Mouse (Mus musculus) left cerebral cortex, postnatal 25 days (tissue): Measurements from ENCODE around the gene Thy1. TPM values are rescaled to one million over a fixed set of nuclear protein-coding genes. Genes with fewer than 3 reads are reported as not detected.
A peak's percentile ranks its signal among the peaks of the same experiment; 100 is the strongest.

ENCODE experiments used
- DNase-seq, 2 experiments: peaks; one replicate each; pipeline ENCODE4 v3.0.0; 2022; ENCODE audit warnings: low spot score in 2 of 2, mixed read lengths in 1 of 2
- intact Hi-C: fragments of 180-260 bp; cut with DNase I; formaldehyde crosslinking; loops from one replicate; pipeline ENCODE4 v1.15.1; 2025
- total RNA-seq, 2 experiments: library from RNA; stranded (reverse); gene quantifications; 2 replicates each; pipeline ENCODE4 v1.2.3; 2021

Gene Thy1
- total RNA-seq, 2 experiments from 2014 or later, result 826 to 894 TPM

- intact Hi-C loops, result no loop called here
- DNase-seq, result no peak
Observed at GRCm38 (mm10) chr9:44053936-44054335, 10.8 kb downstream of the Thy1 start.

- DNase-seq, result no peak
- intact Hi-C loops, result no loop called here
Observed at GRCm38 (mm10) chr9:44058606-44059005, 15.4 kb downstream of the Thy1 start.

DNA sequence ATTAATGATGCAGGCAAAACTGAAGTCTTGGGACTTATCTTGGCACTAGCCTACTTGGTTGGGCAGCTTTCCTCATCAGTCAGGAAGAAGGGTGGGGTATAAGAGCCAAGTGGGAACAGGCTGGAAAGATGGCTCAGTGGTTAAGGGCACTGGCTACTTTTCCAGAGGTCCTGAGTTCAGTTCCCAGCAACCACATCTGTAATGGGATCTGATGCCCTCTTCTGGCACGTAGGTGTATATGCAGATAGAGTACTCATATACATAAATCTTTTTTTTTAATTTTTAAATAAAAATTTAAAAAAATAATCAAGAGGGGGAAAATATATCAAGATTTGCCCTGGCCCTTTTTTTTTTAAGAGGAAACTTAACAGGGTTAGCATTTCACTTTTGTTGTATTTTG, 22.0 kb downstream of the Thy1 start:
- intact Hi-C loops, result no loop called here
- no peak for DNase-seq

DNA sequence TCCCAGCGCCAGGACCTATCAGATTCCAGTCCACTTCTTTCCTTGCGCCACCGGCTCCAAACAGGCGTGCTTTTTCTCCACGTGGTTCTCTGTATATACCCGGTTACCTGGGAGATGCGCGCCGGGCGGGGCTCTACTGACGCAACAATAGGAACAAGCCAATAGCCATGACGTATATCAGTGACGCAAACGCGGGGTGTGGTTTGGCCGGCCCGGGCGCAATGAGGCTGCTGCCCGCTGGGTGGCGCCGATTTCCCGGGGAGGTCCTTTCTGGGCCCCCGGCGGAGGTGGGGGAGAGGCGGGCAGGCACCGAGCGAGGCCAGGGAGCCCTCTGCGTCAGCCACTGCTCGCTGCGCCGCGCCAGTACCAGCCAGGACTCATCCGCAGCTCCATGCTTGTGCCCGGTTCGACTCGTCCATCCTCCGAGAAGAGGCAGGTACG, 23.6 kb downstream of the Thy1 start, which contains the start of gene Usp2:
TSS of gene Usp2 (plus strand) at position 237 of the 441 bp plus-strand sequence.
- intact Hi-C loops, result loop anchor here (1.0 to 2.0 kb wide), 2 partner anchors 20 to 24 kb away; partner anchors contain the start of gene Thy1
- peak; percentile 100 for DNase-seq

DNA sequence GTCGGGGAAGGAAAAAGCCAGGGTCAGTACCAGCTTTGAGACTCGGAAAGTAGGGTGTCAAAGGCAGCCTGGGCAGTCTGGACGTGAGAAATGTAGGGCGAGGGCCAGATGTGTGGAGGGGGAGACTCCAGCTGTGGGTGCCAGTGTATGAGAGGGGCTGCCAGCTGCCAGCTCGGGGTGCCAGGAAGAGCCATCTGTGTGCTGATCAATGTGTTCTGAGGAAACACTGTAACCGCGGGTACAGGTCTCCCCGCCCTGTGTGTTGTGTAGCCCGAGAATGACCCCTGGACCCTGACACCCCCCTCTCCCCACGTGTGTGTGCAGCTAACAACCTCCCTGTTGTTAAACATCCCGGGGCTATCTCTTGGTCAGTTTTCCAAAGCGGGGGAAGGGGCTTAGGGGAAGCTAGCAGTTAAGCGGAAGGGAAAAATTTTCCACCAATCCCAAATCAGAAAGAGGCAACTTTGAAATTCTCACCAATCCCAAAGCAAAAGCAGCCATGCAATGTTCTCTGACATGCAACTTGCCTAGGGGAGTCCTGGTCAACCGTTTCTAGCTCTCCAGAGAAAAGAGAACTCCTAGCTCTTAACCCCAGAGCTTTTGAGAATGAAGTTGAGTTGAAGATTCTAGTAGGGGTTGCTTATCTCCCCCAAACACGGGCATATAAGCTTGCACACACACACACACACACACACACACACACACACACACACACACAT, 24.2 kb downstream of the Thy1 start:
- intact Hi-C loops, result loop anchor here (1.0 to 2.0 kb wide), 2 partner anchors 19 to 24 kb away; partner anchors contain the start of gene Thy1
- no peak for DNase-seq

- no peak for DNase-seq
- intact Hi-C loops, result loop anchor here (1.0 to 2.0 kb wide), 2 partner anchors 19 to 25 kb away; partner anchors contain the start of gene Thy1
Observed at GRCm38 (mm10) chr9:44067960-44068330, 24.8 kb downstream of the Thy1 start.

GRCm38 (mm10) chr9:44069252-44069651, 26.1 kb downstream of the Thy1 start:
- intact Hi-C loops, result no loop called here
- DNase-seq, result no peak

GRCm38 (mm10) chr9:44070113-44070843, 27.1 kb downstream of the Thy1 start:
- intact Hi-C loops, result no loop called here
- DNase-seq, result no peak

DNA sequence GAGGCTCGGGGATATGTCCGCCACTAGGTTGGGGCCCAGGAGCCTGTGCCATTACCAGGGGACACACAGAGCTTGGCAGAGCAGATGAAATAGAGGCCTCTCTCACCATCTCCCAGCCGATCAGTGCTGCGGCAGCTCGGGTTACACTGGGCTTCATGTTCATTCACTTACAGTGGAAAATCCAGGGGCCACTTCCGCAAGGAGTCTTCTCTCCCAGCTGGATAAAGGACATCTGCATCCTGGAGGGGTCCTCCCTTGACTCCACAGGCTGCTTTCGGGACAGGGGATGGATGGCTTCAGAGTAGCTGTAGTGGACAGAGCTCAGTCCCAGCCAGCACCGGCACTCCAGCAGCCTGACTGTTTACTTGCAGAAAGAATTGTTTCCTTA, 27.7 kb downstream of the Thy1 start:
- intact Hi-C loops, result no loop called here
- no peak for DNase-seq

GRCm38 (mm10) chr9:44071914-44072598, 28.9 kb downstream of the Thy1 start:
- intact Hi-C loops, result loop anchor here (2.0 kb wide), 1 partner anchor 37 kb away; no protein-coding TSS in a partner anchor
- DNase-seq, result peak in 1 of 2 experiments; percentile 62

- no peak for DNase-seq
- intact Hi-C loops, result loop anchor here (2.0 kb wide), 1 partner anchor 36 kb away; no protein-coding TSS in a partner anchor
Observed at GRCm38 (mm10) chr9:44072599-44072915, 29.4 kb downstream of the Thy1 start.

DNA sequence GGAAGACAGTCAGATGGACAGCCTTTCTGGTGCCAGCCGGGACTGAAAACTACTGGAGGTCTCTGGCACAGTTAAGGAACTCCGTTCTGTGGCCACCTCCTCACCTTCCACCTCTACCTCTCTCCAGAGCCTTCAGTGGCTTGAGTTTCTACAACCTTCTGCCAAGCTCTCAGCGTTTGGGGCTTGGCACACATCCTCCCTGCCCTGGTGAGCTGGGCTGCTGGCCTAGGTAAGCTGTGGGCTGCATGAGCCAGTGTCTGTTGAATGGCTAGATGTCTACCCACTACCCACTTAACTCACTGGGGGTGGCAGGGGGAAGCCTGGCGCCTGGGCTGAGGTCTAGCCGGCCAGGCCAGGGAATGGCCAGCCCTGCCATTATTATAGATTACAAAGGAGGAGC, 29.9 kb downstream of the Thy1 start:
- intact Hi-C loops, result loop anchor here (2.0 kb wide), 1 partner anchor 36 kb away; no protein-coding TSS in a partner anchor

GRCm38 (mm10) chr9:44074395-44075275, 31.5 kb downstream of the Thy1 start:
- intact Hi-C loops, result no loop called here
- no peak for DNase-seq

More for the DNA sequence above, 29.9 kb downstream of the Thy1 start:
- DNase-seq, result no peak

DNA sequence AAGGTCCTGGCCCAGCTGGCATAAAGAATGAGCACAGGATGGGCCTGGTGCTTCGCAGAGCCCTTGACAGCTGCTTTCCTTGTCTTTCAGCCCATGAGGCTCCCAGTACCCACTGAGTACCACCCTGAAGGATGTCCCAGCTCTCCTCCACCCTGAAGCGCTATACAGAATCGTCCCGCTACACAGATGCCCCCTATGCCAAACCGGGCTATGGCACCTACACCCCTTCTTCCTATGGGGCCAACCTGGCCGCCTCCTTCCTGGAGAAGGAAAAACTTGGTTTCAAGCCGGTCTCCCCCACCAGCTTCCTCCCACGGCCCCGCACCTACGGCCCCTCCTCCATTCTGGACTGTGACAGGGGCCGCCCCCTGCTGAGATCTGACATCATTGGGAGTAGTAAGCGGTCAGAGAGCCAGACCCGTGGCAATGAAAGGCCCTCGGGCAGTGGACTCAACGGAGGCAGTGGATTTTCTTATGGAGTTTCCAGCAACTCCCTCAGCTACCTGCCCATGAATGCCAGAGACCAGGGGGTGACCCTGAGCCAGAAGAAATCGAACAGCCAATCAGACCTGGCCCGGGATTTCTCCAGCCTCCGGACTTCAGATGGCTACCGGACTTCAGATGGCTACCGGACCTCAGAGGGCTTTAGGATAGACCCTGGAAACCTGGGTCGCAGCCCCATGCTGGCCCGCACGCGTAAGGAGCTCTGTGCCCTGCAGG, 32.3 kb downstream of the Thy1 start:
- DNase-seq, result no peak
- intact Hi-C loops, result no loop called here

GRCm38 (mm10) chr9:44075996-44076763, 33.0 kb downstream of the Thy1 start:
- no peak for DNase-seq
- intact Hi-C loops, result no loop called here

DNA sequence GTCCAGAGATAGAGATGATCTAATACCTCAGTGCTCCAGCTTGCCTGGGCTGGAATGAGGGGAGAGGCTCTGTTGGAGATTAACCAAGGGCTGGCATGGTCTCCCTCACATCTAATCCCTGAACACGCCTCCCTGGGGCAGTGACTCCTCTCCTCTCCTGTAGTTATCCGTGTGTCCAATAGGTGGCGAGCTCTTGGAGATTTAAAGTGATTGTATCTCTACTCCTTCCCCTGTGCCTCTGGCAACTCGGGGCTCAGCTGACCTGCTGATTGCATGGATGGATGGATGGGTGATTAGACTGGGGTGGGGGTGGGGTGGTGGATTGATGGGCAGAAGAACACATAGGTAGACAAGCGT, 33.6 kb downstream of the Thy1 start:
- DNase-seq, result peak; percentile 61 to 71
- intact Hi-C loops, result no loop called here

DNA sequence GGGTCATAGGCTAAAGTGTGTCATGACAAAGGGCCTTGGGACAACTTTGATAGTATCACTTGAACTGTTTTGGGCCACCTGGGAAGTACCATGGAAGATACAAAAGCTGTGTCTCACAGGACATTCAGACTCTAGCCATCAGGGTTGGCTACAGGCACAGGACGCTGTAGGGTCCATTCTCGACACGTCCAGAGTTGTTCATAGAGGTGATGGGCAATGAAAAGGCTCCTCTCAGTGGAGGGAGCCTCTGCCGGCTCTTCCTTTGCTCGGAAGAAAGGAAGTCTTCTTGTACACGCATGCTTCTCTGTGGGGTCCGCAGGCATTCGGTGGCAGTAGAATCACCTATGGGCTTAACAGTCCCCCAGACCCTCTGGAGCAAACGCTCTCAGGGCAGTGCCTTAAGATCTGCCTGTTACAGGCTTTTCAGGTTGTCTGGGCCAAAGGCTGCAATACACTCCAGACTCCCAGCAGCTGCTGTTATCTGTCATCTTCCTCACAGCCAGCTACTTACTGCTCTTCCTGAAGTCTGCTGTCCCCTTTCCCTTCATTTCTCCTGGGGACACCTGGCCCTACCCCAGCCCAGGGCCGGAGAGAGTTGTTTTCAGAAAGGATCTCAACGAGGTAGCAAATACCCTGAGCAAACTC, 34.2 kb downstream of the Thy1 start:
- no peak for DNase-seq
- intact Hi-C loops, result no loop called here
